In genomic region chr6:18654275-18654674, GRCm38 (mm10) we compare ENCODE assay signal across 22 mouse cellular contexts.
DNase-seq lines count a peak whose midpoint lies in the region; ATAC-seq and TF ChIP-seq lines count a peak whose summit lies in the region.
"Had no signal": no experiment of that assay in that cellular context is flagged by ENCODE, and none has a peak within 500 bp of the region (broad histone marks: within the 10 kb centered on the region; RNA-seq: fewer than 3 reads in every experiment).

No protein-coding gene starts in this region.

- H3K36me3 ChIP-seq in forebrain, postnatal 0 days (ENCODE audit: insufficient read depth): no peaks in the 10 kb centered on the region
- H3K36me3 ChIP-seq in forebrain, embryonic 15.5 days: no peaks in the 10 kb centered on the region
- H3K36me3 ChIP-seq in hindbrain, postnatal 0 days (ENCODE audit: insufficient read depth, low read length): no peaks in the 10 kb centered on the region
- no peaks in the 10 kb centered on the region for H3K36me3 ChIP-seq in hindbrain, embryonic 12.5 days
- no peaks in the 10 kb centered on the region for H3K36me3 ChIP-seq in neural tube, embryonic 15.5 days
- H3K36me3 ChIP-seq: embryonic facial prominence, embryonic 13.5 days; heart, embryonic 15.5 days had no signal

- H3K9me3 ChIP-seq in forebrain, postnatal 0 days (ENCODE audit: low read length): no peaks in the 10 kb centered on the region
- no peaks in the 10 kb centered on the region for H3K9me3 ChIP-seq in forebrain, embryonic 15.5 days
- H3K9me3 ChIP-seq in hindbrain, postnatal 0 days (ENCODE audit: low read length): no peaks in the 10 kb centered on the region
- no peaks in the 10 kb centered on the region for H3K9me3 ChIP-seq in hindbrain, embryonic 12.5 days (replicated peaks)
- no peaks in the 10 kb centered on the region for H3K9me3 ChIP-seq in neural tube, embryonic 15.5 days (replicated peaks)
- H3K9me3 ChIP-seq: embryonic facial prominence, embryonic 13.5 days; heart, embryonic 15.5 days had no signal

- H3K4me2 ChIP-seq in forebrain, postnatal 0 days (ENCODE audit: low read depth): no peak overlapping the region
- H3K4me2 ChIP-seq in forebrain, embryonic 15.5 days (replicated peaks): no peak overlapping the region
- no peak overlapping the region for H3K4me2 ChIP-seq in hindbrain, postnatal 0 days (ENCODE audit: low read depth, low read length)
- H3K4me2 ChIP-seq in hindbrain, embryonic 12.5 days (replicated peaks): no peak overlapping the region
- H3K4me2 ChIP-seq in neural tube, embryonic 15.5 days: no peak overlapping the region
- H3K4me2 ChIP-seq: embryonic facial prominence, embryonic 13.5 days; heart, embryonic 11.5 days; heart, embryonic 15.5 days had no signal

- TF ChIP-seq CTCF in forebrain, postnatal 0 days (IDR thresholded peaks at IDR 0.05; ENCODE audit: low read depth): no peak
- TF ChIP-seq CTCF in hindbrain, postnatal 0 days (IDR thresholded peaks at IDR 0.05; ENCODE audit: low read depth): no peak

- H3K4me1 ChIP-seq in forebrain, postnatal 0 days (ENCODE audit: insufficient read depth): no peaks in the 10 kb centered on the region
- H3K4me1 ChIP-seq in forebrain, embryonic 15.5 days: peaks cover 6% of the 10 kb centered on the region; the same call in 1 of the 2 replicates
- H3K4me1 ChIP-seq in hindbrain, postnatal 0 days (ENCODE audit: insufficient read depth, low read length): no peaks in the 10 kb centered on the region
- peaks cover 8% of the 10 kb centered on the region for H3K4me1 ChIP-seq in hindbrain, embryonic 12.5 days
- H3K4me1 ChIP-seq in neural tube, embryonic 15.5 days: no peaks in the 10 kb centered on the region
- H3K4me1 ChIP-seq: embryonic facial prominence, embryonic 13.5 days; heart, embryonic 15.5 days had no signal

- peak; percentile 60 for ATAC-seq in forebrain, postnatal 0 days
- ATAC-seq in forebrain, embryonic 15.5 days (replicated peaks): no peak
- ATAC-seq in hindbrain, postnatal 0 days: no peak
- ATAC-seq in hindbrain, embryonic 12.5 days (ENCODE audit: low FRiP score): no peak
- 0 out of 2 replicates have a peak, but pooled peaks have one; percentile 48 for ATAC-seq in neural tube, embryonic 15.5 days (ENCODE audit: low FRiP score)
- ATAC-seq: intestine, embryonic 16.5 days; Patski had no signal

- H3K9ac ChIP-seq in forebrain, postnatal 0 days: no peak overlapping the region
- no peak overlapping the region for H3K9ac ChIP-seq in forebrain, embryonic 15.5 days (replicated peaks)
- no peak overlapping the region for H3K9ac ChIP-seq in hindbrain, postnatal 0 days (replicated peaks; ENCODE audit: low read length)
- H3K9ac ChIP-seq in hindbrain, embryonic 12.5 days: no peak overlapping the region
- H3K9ac ChIP-seq in neural tube, embryonic 15.5 days (replicated peaks): no peak overlapping the region
- H3K9ac ChIP-seq: embryonic facial prominence, embryonic 13.5 days; heart, embryonic 15.5 days had no signal

- H3K27ac ChIP-seq in forebrain, postnatal 0 days (ENCODE audit: low read depth, low read length): no peak overlapping the region
- H3K27ac ChIP-seq in forebrain, embryonic 15.5 days (replicated peaks): no peak overlapping the region
- H3K27ac ChIP-seq in hindbrain, postnatal 0 days: no peak overlapping the region
- no peak overlapping the region for H3K27ac ChIP-seq in hindbrain, embryonic 12.5 days
- no peak overlapping the region for H3K27ac ChIP-seq in neural tube, embryonic 15.5 days (replicated peaks)
- H3K27ac ChIP-seq: embryonic facial prominence, embryonic 13.5 days; heart, adult 2 months; heart, embryonic 15.5 days had no signal

- WGBS in forebrain, postnatal 0 days: 35% methylated on average over 6 of the region's 6 CpGs
- WGBS in forebrain, embryonic 15.5 days: 36% methylated on average over 6 of the region's 6 CpGs
- WGBS in hindbrain, postnatal 0 days: 43% methylated on average over 6 of the region's 6 CpGs
- WGBS in hindbrain, embryonic 12.5 days: 48% methylated on average over 6 of the region's 6 CpGs
- WGBS in neural tube, embryonic 15.5 days: 37% methylated on average over 6 of the region's 6 CpGs

- H3K4me3 ChIP-seq in forebrain, postnatal 0 days (ENCODE audit: low read depth, low read length): no peak overlapping the region
- no peak overlapping the region for H3K4me3 ChIP-seq in forebrain, embryonic 15.5 days
- H3K4me3 ChIP-seq in hindbrain, postnatal 0 days (ENCODE audit: low read length): no peak overlapping the region
- no peak overlapping the region for H3K4me3 ChIP-seq in hindbrain, embryonic 12.5 days
- no peak overlapping the region for H3K4me3 ChIP-seq in neural tube, embryonic 15.5 days (replicated peaks)
- H3K4me3 ChIP-seq: embryonic facial prominence, embryonic 13.5 days; heart, adult 2 months; heart, embryonic 15.5 days had no signal

- no peaks in the 10 kb centered on the region for H3K27me3 ChIP-seq in forebrain, postnatal 0 days (ENCODE audit: insufficient read depth, low read length)
- H3K27me3 ChIP-seq in forebrain, embryonic 15.5 days: no peaks in the 10 kb centered on the region
- no peaks in the 10 kb centered on the region for H3K27me3 ChIP-seq in hindbrain, postnatal 0 days (ENCODE audit: insufficient read depth, low read length)
- no peaks in the 10 kb centered on the region for H3K27me3 ChIP-seq in hindbrain, embryonic 12.5 days
- H3K27me3 ChIP-seq in neural tube, embryonic 15.5 days (replicated peaks): no peaks in the 10 kb centered on the region
- H3K27me3 ChIP-seq: CH12.LX; embryonic facial prominence, embryonic 13.5 days; heart, embryonic 15.5 days; Patski had no signal

- peak; percentile 26 for DNase-seq in forebrain, postnatal 0 days
- DNase-seq in hindbrain, postnatal 0 days (ENCODE audit: low spot score): peak; percentile 12
- DNase-seq in brain, adult 2 months (ENCODE audit: low read depth, low spot score): peak; percentile 52
- DNase-seq in adrenal gland, postnatal 36 days: no peak
- DNase-seq: adrenal gland, adult 2 months; adrenal gland, postnatal 25 days; cerebellum, adult 11-12 months; cerebellum, adult 9-10 months; cerebellum, postnatal 36 days; gastrocnemius, postnatal 14 days; heart, adult 2 months; heart, postnatal 14 days; kidney, adult 2 months had no signal

Comparison
In these comparisons a context has a peak if more than half of its experiments do, and no peak if none do; other contexts are left out.
1. ATAC-seq: peak in forebrain, postnatal 0 days (single experiment) and neural tube, embryonic 15.5 days (single experiment); none in forebrain, embryonic 15.5 days (single experiment), hindbrain, postnatal 0 days (single experiment) and hindbrain, embryonic 12.5 days (single experiment).
2. DNase-seq: peak in forebrain, postnatal 0 days (single experiment), hindbrain, postnatal 0 days (single experiment) and brain, adult 2 months (single experiment); none in adrenal gland, postnatal 36 days (0 of 2).